9 mouse cellular contexts compared by ENCODE assay signal in genomic region chr17:34653746-34654285, GRCm38 (mm10). TPM values are rescaled to one million over a fixed set of nuclear protein-coding genes. Genes with fewer than 3 reads are reported as not detected.
DNase-seq lines count a peak whose midpoint lies in the region; ATAC-seq and TF ChIP-seq lines count a peak whose summit lies in the region.
"Had no signal": no experiment of that assay in that cellular context is flagged by ENCODE, and none has a peak within 500 bp of the region (broad histone marks: within the 10 kb centered on the region; RNA-seq: fewer than 3 reads in every experiment).

No protein-coding gene starts in this region.

- WGBS in embryonic facial prominence, embryonic 10.5 days, result 65% methylated on average over 9 of the region's 9 CpGs

- peaks cover 36% of the 10 kb centered on the region for H3K4me1 ChIP-seq in embryonic facial prominence, embryonic 10.5 days

- TF ChIP-seq CTCF in left cerebral cortex, adult 2 months (IDR thresholded peaks at IDR 0.05), result peak; percentile 88

- H3K9me3 ChIP-seq in embryonic facial prominence, embryonic 10.5 days, result no peaks in the 10 kb centered on the region
- H3K9me3 ChIP-seq: megakaryocyte, embryonic 14.5 days had no signal

- H3K36me3 ChIP-seq in embryonic facial prominence, embryonic 10.5 days (replicated peaks), result peaks cover 69% of the 10 kb centered on the region

- no peak overlapping the region for H3K27ac ChIP-seq in left cerebral cortex, adult 2 months
- H3K27ac ChIP-seq in embryonic facial prominence, embryonic 10.5 days (replicated peaks), result no peak overlapping the region

- no peak overlapping the region for H3K4me3 ChIP-seq in left cerebral cortex, adult 2 months
- H3K4me3 ChIP-seq in embryonic facial prominence, embryonic 10.5 days, result peak overlapping the region; percentile 2; the same call in 1 of the 2 replicates
- H3K4me3 ChIP-seq: megakaryocyte, embryonic 14.5 days had no signal

- DNase-seq in cerebellum, adult 11 months, result peak; percentile 48
- DNase-seq in left cerebral cortex, adult 2 months (ENCODE audit: extremely low spot score in 1 of 2, low spot score in 2 of 2), result peak in 1 of 2 experiments; percentile 72
- no peak for DNase-seq in left cerebral cortex, postnatal 36 days (ENCODE audit: low spot score in 2 of 2)
- peak; percentile 61 for DNase-seq in adrenal gland, adult 2 months
- peak; percentile 62 for DNase-seq in embryonic facial prominence, embryonic 10.5 days (ENCODE audit: low spot score)
- peak; percentile 72 for DNase-seq in lung, postnatal 25 days (ENCODE audit: low spot score)
- DNase-seq in frontal cortex, postnatal 36 days (ENCODE audit: low spot score in 2 of 2), result no peak

- peaks cover 3% of the 10 kb centered on the region; the same call in 1 of the 2 replicates for H3K27me3 ChIP-seq in embryonic facial prominence, embryonic 10.5 days (replicated peaks; ENCODE audit: low read depth, poor library complexity, severe bottlenecking)

- ATAC-seq in cerebellum, adult (ENCODE audit: insufficient number of reproducible peaks, low FRiP score, low TSS enrichment), result no peak

- intact Hi-C loops in left cerebral cortex, adult 2 months (cut with DNase I), result loop anchor here (1.0 to 5.0 kb wide), 3 partner anchors 59 to 238 kb away; no protein-coding TSS in a partner anchor
- intact Hi-C loops in left cerebral cortex, postnatal 36 days (cut with DNase I), result loop anchor here (2.0 to 5.0 kb wide), 2 partner anchors 59 to 183 kb away; partner anchors contain the start of genes Dxo and Stk19

RNA-seq across cellular contexts. Expression of gene Atf6b, which starts 6.9 kb away (rescaled TPM):
- 10 to 100 TPM; 64.3 to 66.4 TPM for total RNA-seq in left cerebral cortex, adult 2 months (2021)
- 10 to 100 TPM; 63.9 to 66.4 TPM for total RNA-seq in left cerebral cortex, postnatal 36 days (2021)
- 10 to 100 TPM; 44.1 to 53.2 TPM for total RNA-seq in adrenal gland, adult 2 months (2021)
- polyA plus RNA-seq in adrenal gland, adult 2 months (2012; rRNA removed), result 114 and 118 TPM in 2 replicates
- polyA plus RNA-seq in embryonic facial prominence, embryonic 10.5 days (2016; fragmentation: Nextera tagmentation; extraction: Ambion mirVana), result 103 and 104 TPM in 2 replicates

RNA-seq across cellular contexts. Expression of gene Fkbpl, which starts 9.3 kb away (rescaled TPM):
- 10 to 100 TPM; 10.9 to 16.9 TPM for total RNA-seq in left cerebral cortex, adult 2 months (2021)
- 10 to 100 TPM; 12.3 to 14.1 TPM for total RNA-seq in left cerebral cortex, postnatal 36 days (2021)
- 10 to 100 TPM; 12.7 to 17.2 TPM for total RNA-seq in adrenal gland, adult 2 months (2021)
- polyA plus RNA-seq in adrenal gland, adult 2 months (2012; rRNA removed), result 7.1 and 7.6 TPM in 2 replicates
- 16.6 and 17.3 TPM in 2 replicates for polyA plus RNA-seq in embryonic facial prominence, embryonic 10.5 days (2016; fragmentation: Nextera tagmentation; extraction: Ambion mirVana)

RNA-seq across cellular contexts. Expression of gene Tnxb, which starts 16.5 kb away (rescaled TPM):
- 1 to 10 TPM; 1.5 to 2.4 TPM for total RNA-seq in left cerebral cortex, adult 2 months (2021)
- 1 to 10 TPM; 1.5 to 2.0 TPM for total RNA-seq in left cerebral cortex, postnatal 36 days (2021)
- total RNA-seq in adrenal gland, adult 2 months (2021), result 10 to 100 TPM; 20.2 to 30.1 TPM
- 23.4 and 23.6 TPM in 2 replicates for polyA plus RNA-seq in adrenal gland, adult 2 months (2012; rRNA removed)
- polyA plus RNA-seq in embryonic facial prominence, embryonic 10.5 days (2016; fragmentation: Nextera tagmentation; extraction: Ambion mirVana), result 0.03 TPM in 1 of 2 replicates, not detected in the other

RNA-seq across cellular contexts. Expression of gene Prrt1, which starts 24.5 kb away (rescaled TPM):
- total RNA-seq in left cerebral cortex, adult 2 months (2021), result 100 to 1,000 TPM; 172 to 205 TPM
- 100 to 1,000 TPM; 148 to 168 TPM for total RNA-seq in left cerebral cortex, postnatal 36 days (2021)
- total RNA-seq in adrenal gland, adult 2 months (2021), result 10 to 100 TPM in 1 of 2 experiments, 1 to 10 TPM in 1; 9.1 to 12.8 TPM
- polyA plus RNA-seq in adrenal gland, adult 2 months (2012; rRNA removed), result 22.1 and 32.8 TPM in 2 replicates
- polyA plus RNA-seq in embryonic facial prominence, embryonic 10.5 days (2016; fragmentation: Nextera tagmentation; extraction: Ambion mirVana), result 0.12 and 0.18 TPM in 2 replicates

RNA-seq across cellular contexts. Expression of gene Ppt2, which starts 25.5 kb away (rescaled TPM):
- total RNA-seq in left cerebral cortex, adult 2 months (2021), result 10 to 100 TPM; 47.3 to 48.6 TPM
- 10 to 100 TPM; 37.2 to 47.1 TPM for total RNA-seq in left cerebral cortex, postnatal 36 days (2021)
- 10 to 100 TPM; 58.3 to 70.7 TPM for total RNA-seq in adrenal gland, adult 2 months (2021)
- polyA plus RNA-seq in adrenal gland, adult 2 months (2012; rRNA removed), result 58.5 and 102 TPM in 2 replicates
- 18.6 and 19.5 TPM in 2 replicates for polyA plus RNA-seq in embryonic facial prominence, embryonic 10.5 days (2016; fragmentation: Nextera tagmentation; extraction: Ambion mirVana)

Comparison
In these comparisons a context has a peak if more than half of its experiments do, and no peak if none do; other contexts are left out.
1. DNase-seq: peak in cerebellum, adult 11 months (single experiment), adrenal gland, adult 2 months (single experiment), embryonic facial prominence, embryonic 10.5 days (single experiment) and lung, postnatal 25 days (single experiment); none in left cerebral cortex, postnatal 36 days (0 of 2) and frontal cortex, postnatal 36 days (0 of 2).
2. RNA of gene Tnxb, which starts 16.5 kb away (total RNA-seq): 20.2 to 30.1 TPM in adrenal gland, adult 2 months; 1.5 to 2.4 TPM in left cerebral cortex, adult 2 months and 1.5 to 2.0 TPM in left cerebral cortex, postnatal 36 days; every median in the first group is over 4 times any median in the second.